Mouse (Mus musculus): Measurements from ENCODE around the gene Gm3415.

Gm3415 gene

GRCm38 (mm10) chr5:146599216-146599615 lies 43.3 kb downstream of the Gm3415 start:
- 81% methylated on average over 7 of the region's 7 CpGs for WGBS

- WGBS: 85% methylated on average over 5 of the region's 5 CpGs
Observed at GRCm38 (mm10) chr5:146599970-146600369, 44.0 kb downstream of the Gm3415 start.

- WGBS: 77% methylated on average over 5 of the region's 5 CpGs
Observed at GRCm38 (mm10) chr5:146606221-146606620, 50.3 kb downstream of the Gm3415 start.

GRCm38 (mm10) chr5:146606895-146607294 lies 51.0 kb downstream of the Gm3415 start:
- 83% methylated on average over 5 of the region's 5 CpGs for WGBS

- 88% methylated on average over 5 of the region's 5 CpGs for WGBS
Observed at GRCm38 (mm10) chr5:146607816-146608215, 51.9 kb downstream of the Gm3415 start.

Measured in cerebral cortex, adult 2 months (tissue).